Mouse (Mus musculus) small intestine, adult 2 months (tissue): ENCODE data around the gene Tnfrsf1a. TPM values are rescaled to one million over a fixed set of nuclear protein-coding genes. Genes with fewer than 3 reads are reported as not detected.

Source experiments
- H3K27ac ChIP-seq: fragments of 200-500 bp; 2 replicates; pipeline ENCODE4 v1.5.1; 2012; ENCODE audit warnings: low read depth, low read length, control low read depth, inconsistent platforms; ENCODE audit not compliant: insufficient read depth
- H3K27me3 ChIP-seq: fragments of 200-500 bp; 2 replicates; pipeline ENCODE4 v1.6.1; 2012; ENCODE audit warnings: mild to moderate bottlenecking, moderate library complexity, low read length, inconsistent platforms; ENCODE audit not compliant: control insufficient read depth, insufficient read depth
- H3K36me3 ChIP-seq: fragments of 200-500 bp; 2 replicates; pipeline ENCODE4 v1.6.1; 2012; ENCODE audit warnings: mild to moderate bottlenecking, low read length, control low read depth, inconsistent platforms; ENCODE audit not compliant: control insufficient read depth, insufficient read depth
- H3K4me1 ChIP-seq: fragments of 200-500 bp; 2 replicates; pipeline ENCODE4 v1.6.1; 2012; ENCODE audit warnings: low read length, inconsistent platforms, mixed read lengths; ENCODE audit not compliant: control insufficient read depth, insufficient read depth, insufficient read length
- H3K4me3 ChIP-seq: fragments of 200-500 bp; 2 replicates; pipeline ENCODE4 v1.5.1; 2012; ENCODE audit warnings: low read depth, mild to moderate bottlenecking, control low read depth, inconsistent platforms, low read length, moderate library complexity
- CTCF ChIP-seq: fragments of 200-500 bp; IDR thresholded peaks from 2 replicates; pipeline ENCODE4 v1.5.1; 2012; ENCODE audit warnings: low read depth, mild to moderate bottlenecking, control low read depth, inconsistent platforms, low read length, moderate library complexity, mixed read lengths; ENCODE audit not compliant: insufficient replicate concordance, insufficient read length; ENCODE audit errors: extremely low read depth
- POLR2A ChIP-seq: fragments of 200-500 bp; IDR thresholded peaks from 2 replicates; pipeline ENCODE4 v1.6.1; 2012; ENCODE audit warnings: low read depth, mild to moderate bottlenecking, control low read depth, inconsistent platforms, low read length, moderate library complexity
- WGBS: fragments of 180-500 bp; shearing (Covaris S2); methylation state at CpG from one replicate; pipeline ENCODE4 v1.1.7; 2018; 5-methylcytosine and 5-hydroxymethylcytosine counted together
- polyA plus RNA-seq: library from polyadenylated mRNA; depleted of rRNA; stranded (reverse); fragments of >200 nt; gene quantifications from 2 replicates; pipeline ENCODE4 v1.2.3, GENCODE M21; 2012

Gene Tnfrsf1a
- polyA plus RNA-seq, 1 experiment: 207 TPM

DNA sequence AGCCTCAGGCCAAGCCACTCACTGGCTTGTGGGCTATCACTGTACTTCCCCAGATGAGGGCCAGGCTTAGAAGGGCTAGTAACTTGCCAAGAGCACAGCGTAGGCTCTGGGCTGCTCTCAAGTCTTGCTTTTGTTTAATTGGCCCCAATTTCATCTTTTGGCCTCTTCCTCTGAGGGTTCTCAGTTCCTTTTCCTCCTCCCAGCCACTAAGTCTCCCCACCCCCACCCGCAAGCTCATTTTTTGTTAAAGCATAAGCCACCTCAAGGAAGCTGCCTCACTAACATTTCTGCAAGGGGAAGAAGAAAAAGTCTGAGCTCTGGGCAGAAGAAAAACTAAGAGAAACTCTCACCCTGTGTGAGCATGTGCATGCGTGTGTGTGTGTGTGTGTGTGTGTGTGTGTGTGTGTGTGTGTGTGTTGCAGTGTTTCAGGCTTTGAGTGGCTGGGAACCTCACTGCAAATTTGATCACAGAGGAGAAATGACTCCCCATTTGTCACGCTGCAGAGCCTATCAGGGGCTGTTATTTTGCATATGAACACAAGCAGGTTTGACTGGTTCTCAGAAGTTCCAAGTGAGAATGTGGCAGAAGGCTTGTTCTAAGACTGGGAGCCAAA lies 18.7 kb downstream of the Tnfrsf1a start:
- Histone ChIP-seq H3K36me3 (peaks cover 27% of the 10 kb centered on the region), H3K4me3 (no peak overlapping the region), H3K4me1 (peaks cover 30% of the 10 kb centered on the region), H3K27ac (peak overlapping the region; percentile 27), H3K27me3 (no peaks in the 10 kb centered on the region)
- TF ChIP-seq POLR2A (no peak), CTCF (no peak)
- 27% methylated on average over 4 of the region's 4 CpGs for WGBS

DNA sequence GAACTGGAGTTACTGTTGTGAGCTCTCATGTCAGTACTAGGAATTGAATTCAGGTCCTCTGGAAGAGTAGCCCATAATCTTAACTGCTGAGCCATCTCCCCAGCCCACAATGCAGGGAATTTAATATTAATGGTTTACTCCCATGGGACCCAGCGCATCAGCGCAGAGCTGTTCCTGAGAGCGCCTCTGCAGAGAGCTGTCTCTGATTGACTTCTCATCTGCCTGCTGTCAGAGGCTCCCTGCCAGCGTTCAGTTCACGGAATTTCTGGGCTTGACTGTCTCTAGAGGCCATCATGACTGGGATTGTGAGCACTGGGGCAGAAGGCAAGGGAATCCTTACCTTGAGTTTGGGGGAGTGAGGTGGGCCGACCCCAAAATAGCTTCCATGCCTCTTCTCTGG lies 27.9 kb downstream of the Tnfrsf1a start:
- peaks cover 31% of the 10 kb centered on the region for H3K36me3 ChIP-seq
- no peaks in the 10 kb centered on the region for H3K27me3 ChIP-seq
- TF ChIP-seq POLR2A: no peak
- no peak for TF ChIP-seq CTCF
- H3K4me3 ChIP-seq: no peak overlapping the region
- H3K4me1 ChIP-seq: peaks cover 25% of the 10 kb centered on the region
- WGBS: 91% methylated on average over 6 of the region's 6 CpGs
- H3K27ac ChIP-seq: no peak overlapping the region

DNA sequence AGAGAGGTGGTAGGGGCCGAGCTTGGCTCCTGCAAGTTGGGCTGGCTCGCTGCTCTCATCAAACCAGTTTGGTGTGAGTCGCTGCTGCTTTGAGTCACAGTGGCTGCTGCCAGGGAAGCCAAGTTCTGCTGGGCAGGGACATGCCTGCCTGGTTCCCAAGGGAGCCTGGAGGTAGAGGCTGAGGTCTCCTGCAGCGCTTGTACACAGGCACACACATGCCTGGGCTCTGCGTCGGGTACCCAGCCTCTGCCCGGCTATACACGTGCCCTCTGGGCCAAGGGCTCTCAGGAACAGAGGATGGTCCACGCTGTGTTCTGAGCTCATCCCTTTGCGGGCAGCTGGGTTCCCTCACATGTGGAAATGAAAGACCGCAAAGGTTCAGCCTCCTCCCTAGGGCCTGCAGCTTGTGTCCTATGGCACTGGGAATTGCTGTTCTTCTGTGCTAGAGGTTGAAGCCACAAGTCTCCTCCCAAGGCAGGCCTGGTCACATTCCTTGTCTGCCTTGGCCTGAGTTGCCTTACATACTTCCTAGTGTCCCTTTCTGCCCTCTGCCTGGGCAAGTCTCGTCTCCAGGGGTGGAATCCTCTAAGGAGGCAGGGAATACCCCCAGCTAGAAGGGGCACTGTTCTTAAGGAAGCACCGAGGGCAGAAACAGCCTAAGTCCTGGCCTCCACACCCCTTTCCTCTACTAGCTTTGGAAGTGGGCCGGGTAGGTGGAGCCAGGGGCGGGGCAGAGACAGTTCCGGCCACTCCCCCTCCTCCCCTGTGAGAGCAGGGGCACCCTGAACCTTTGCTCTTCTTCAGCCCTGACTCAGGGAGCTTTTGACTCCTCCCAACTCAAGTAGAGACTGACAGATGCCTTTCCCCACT lies 28.7 kb downstream of the Tnfrsf1a start:
- Histone ChIP-seq H3K4me1 (peaks cover 27% of the 10 kb centered on the region), H3K36me3 (peaks cover 25% of the 10 kb centered on the region), H3K27ac (peak overlapping the region; percentile 64), H3K27me3 (no peaks in the 10 kb centered on the region), H3K4me3 (peak overlapping the region; percentile 38)
- WGBS: 46% methylated on average over 16 of the region's 16 CpGs
- 0 out of 2 replicates have a peak, but pooled peaks have one; percentile 0 for TF ChIP-seq POLR2A
- no peak for TF ChIP-seq CTCF

DNA sequence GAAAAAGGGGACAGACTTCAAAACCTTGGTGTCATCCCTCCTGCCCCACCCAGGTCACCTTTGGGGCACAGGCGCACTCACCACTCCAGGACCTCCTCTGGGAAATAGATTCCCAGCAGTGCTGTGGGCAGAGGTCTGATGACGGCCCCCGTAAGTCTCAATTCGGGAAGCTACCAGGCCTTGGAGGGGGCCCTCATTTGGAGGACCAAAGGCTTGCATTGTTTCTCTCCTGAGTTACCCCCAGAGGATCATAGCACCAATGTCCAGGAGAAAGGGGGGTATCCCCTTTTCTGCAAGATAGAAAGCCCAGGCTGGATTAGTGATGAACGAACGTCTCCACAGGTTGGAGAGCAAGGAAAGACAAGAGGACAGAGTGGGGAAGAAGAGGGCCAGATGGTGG lies 29.5 kb downstream of the Tnfrsf1a start:
- Histone ChIP-seq H3K27me3 (no peaks in the 10 kb centered on the region), H3K27ac (peak overlapping the region; percentile 64; the same call in 1 of the 2 replicates), H3K36me3 (peaks cover 22% of the 10 kb centered on the region), H3K4me1 (peaks cover 27% of the 10 kb centered on the region), H3K4me3 (peak overlapping the region; percentile 38)
- TF ChIP-seq CTCF: no peak
- no peak for TF ChIP-seq POLR2A
- WGBS: 63% methylated on average over 6 of the region's 6 CpGs

DNA sequence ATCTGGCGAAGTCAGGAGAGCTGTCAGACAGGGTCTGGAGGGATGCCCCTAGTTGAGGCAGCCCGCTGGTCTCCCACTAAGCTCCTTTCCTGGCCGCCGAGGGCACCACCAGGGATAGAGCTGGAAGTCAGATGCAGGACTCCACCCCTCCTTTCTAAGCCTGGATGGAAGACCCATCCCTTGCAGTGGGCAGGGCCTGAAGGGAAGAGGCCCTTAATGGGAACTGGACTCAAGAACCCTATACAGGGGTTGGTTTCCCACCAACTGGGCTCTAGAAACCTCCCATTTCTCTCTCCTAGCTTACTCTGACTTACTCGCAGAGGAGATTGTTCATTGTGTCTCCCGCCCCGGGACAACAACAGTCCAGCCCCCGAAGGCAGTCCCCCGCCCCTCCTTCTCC lies 30.6 kb downstream of the Tnfrsf1a start:
- WGBS: 35% methylated on average over 9 of the region's 9 CpGs
- Histone ChIP-seq H3K27me3 (no peaks in the 10 kb centered on the region), H3K4me1 (peaks cover 27% of the 10 kb centered on the region), H3K36me3 (peaks cover 17% of the 10 kb centered on the region), H3K27ac (peak overlapping the region; percentile 88), H3K4me3 (peak overlapping the region; percentile 85)
- TF ChIP-seq CTCF (no peak), POLR2A (no peak)

DNA sequence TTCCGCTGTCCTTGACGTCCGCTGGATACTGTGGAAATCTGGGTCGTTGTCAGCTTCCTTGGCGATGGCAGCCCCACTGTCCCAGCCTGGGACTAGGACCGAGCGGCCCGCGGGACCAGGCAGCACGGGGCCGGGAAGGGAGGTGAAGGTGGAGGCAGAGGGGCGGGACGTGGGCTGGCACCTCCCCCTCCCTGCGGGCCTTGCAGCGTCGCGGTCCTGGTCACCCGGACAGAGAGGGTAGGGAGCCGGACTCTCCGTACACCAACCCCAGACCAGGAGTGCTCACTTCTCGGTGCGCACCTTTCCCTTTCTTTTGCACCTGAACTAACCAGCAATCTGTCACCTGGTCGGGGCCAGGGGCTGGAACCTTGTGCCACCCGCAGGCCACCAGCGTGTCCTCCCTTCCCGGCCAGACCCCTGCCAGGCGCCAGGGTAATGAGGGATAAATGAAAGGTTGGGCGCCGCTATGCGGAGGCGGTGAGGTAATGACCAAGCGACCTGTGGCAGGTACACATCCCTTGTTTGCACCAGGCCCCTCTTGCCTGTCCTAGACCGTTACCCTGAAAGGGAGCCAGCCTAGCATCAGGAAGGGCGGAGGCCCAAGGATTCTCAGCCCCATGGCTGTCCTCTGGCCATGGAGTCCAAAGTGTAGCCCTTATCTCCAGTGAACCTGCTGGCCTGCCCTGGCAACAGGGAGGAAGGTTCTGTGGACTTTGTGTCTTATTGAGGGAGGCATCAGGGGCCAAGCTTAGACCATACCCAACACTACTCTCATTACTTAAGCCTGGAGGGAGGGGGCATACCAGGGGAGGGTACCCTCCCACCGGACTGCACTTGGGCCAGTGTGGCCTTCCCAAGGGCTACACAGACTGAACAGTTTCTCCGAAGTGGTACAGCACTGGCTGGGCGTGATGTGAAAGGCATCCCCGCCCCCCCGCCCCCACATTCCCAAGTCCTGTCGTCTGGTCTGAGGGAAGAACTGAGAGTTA lies 31.5 kb downstream of the Tnfrsf1a start, which contains the start of gene Plekhg6:
Plekhg6 (minus strand) TSS at position 422 of the 989 bp plus-strand sequence.
- Histone ChIP-seq H3K4me3 (peak within 1 kb of the TSS; percentile 85), H3K4me1 (peaks cover 29% of the 10 kb centered on the region), H3K36me3 (peaks cover 11% of the 10 kb centered on the region), H3K27ac (peak within 1 kb of the TSS; percentile 88), H3K27me3 (no peaks in the 10 kb centered on the region)
- TF ChIP-seq CTCF (no peak), POLR2A (peak; percentile 42)
- 9% methylated on average over 40 of the region's 40 CpGs for WGBS

DNA sequence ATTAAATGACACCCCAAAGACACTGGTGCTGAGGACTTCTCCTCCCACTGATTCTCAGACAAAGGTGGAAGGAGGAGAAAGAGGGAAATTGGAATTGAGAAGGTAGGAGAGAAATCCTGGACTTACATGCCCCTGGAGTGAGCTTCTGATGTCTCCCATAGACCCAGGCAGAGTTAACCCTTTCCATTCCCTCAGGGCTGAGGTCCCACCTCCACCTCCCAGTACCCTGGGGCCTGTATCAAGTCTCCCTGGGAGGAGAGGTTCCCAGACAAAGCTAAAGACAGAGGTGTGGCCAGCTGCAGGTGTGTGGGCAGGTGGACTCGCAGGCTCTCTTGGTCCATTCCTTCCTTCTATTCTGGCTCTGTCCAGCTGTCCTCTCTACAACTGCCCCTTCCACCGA lies 32.9 kb downstream of the Tnfrsf1a start:
- 55% methylated on average over 2 of the region's 2 CpGs for WGBS
- H3K27me3 ChIP-seq: no peaks in the 10 kb centered on the region
- H3K4me1 ChIP-seq: peaks cover 38% of the 10 kb centered on the region
- H3K36me3 ChIP-seq: peaks cover 5% of the 10 kb centered on the region; the same call in 1 of the 2 replicates
- no peak overlapping the region for H3K27ac ChIP-seq
- TF ChIP-seq POLR2A: no peak
- no peak for TF ChIP-seq CTCF
- H3K4me3 ChIP-seq: no peak overlapping the region
